Mouse (Mus musculus) megakaryocyte, embryonic 14.5 days (primary cell): Measurements from ENCODE around the gene Npepps.

ENCODE experiments used
- FLI1 ChIP-seq: IDR thresholded peaks from 2 replicates; pipeline ENCODE4 v1.6.1; 2012; ENCODE audit warnings: low read length, inconsistent platforms, mixed read lengths
- GATA1 ChIP-seq: IDR thresholded peaks from 3 replicates; pipeline ENCODE4 v1.6.1; 2012; ENCODE audit warnings: mixed read lengths, low read length, inconsistent platforms, borderline replicate concordance

DNA sequence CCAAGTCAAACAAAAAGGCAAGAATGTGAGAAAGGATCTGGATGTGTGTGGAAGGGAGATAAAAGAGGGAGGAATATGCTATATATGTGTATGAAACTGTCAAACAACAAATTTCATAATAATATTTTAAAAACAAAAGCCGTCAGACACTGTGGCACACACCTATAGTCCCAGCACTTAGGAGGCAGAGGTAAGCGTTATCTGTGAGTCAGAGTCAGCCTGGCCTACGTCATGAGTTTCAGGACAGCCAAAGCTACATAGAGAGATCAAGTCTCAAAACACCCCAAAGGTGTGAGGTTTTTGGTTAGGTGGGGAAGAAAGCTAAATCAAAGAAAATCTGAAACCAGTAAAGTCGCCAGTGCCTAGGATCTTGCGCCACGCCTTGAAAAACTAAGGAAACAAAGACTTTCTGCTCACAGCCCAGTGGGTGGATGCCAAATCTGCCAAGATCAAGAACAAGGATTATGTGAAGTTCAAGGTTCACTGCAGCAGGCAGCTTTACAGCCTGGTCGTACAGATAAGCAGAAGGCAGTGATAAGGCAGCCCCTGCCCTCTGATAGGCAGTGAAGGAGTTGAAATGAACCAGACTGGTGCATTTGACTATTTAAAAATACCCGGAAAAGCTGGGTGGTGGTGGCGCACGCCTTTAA, 33.8 kb downstream of the Npepps start:
- TF ChIP-seq GATA1 (no peak), FLI1 (no peak)
